8 mouse cellular contexts compared by ENCODE assay signal in the genomic region with DNA sequence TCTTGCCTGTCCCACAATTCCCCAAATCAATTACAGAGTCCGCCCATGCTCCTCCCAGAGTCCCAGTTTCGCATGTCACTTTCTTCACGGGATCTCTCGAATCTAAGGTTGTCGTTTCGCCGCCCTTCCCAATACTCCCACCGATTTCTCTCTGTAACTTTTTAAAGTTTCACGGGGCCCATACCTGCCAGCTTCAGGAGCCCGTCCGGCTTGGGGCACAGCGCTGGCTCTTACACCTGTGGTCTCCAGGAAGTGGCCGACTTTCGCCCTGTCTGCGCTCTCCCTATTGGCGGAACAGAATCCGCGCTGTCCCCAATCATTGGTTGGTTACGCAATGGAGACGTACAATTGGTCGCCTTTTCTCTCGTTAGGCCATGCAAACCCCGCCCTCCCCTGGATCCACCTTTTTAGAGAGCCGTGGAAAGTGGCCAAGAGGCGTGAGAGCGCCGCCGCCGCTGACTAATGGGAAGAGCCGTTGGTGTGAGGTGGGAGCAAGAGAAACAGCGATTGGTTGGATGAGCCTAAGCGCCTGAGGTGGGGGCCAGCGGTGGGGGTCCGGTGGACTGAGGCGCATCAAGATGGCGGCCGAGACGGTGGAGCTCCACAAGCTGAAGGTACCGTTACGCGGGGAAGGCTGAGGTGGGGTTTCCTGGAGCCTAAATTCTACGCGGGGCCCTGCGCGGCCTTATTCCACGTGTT. TPM values are rescaled to one million over a fixed set of nuclear protein-coding genes. Genes with fewer than 3 reads are reported as not detected.
DNase-seq lines count a peak whose midpoint lies in the region; ATAC-seq lines count a peak whose summit lies in the region.

Gene Ormdl2 (minus strand): TSS at position 288 of the 699 bp plus-strand sequence.

- ATAC-seq in hindbrain, embryonic 12.5 days (ENCODE audit: low FRiP score), result peak; percentile 100

- no peaks in the 10 kb centered on the region for H3K9me3 ChIP-seq in hindbrain, embryonic 12.5 days (replicated peaks)

- H3K4me1 ChIP-seq in hindbrain, embryonic 12.5 days, result peaks cover 18% of the 10 kb centered on the region

- H3K9ac ChIP-seq in hindbrain, embryonic 12.5 days, result peak within 1 kb of the TSS; percentile 77

- no peaks in the 10 kb centered on the region for H3K27me3 ChIP-seq in hindbrain, embryonic 12.5 days

- H3K4me2 ChIP-seq in hindbrain, embryonic 12.5 days (replicated peaks), result peak within 1 kb of the TSS; percentile 75

- under 1% methylated on average over 46 of the region's 46 CpGs for WGBS in hindbrain, embryonic 12.5 days

- peak within 1 kb of the TSS; percentile 81 for H3K4me3 ChIP-seq in hindbrain, embryonic 12.5 days

- DNase-seq in NIH3T3 (ENCODE audit: low read depth), result peak; percentile 100
- DNase-seq in cerebellum, postnatal 10 days, result peak; percentile 99
- peak; percentile 98 for DNase-seq in frontal cortex, postnatal 10 days (ENCODE audit: low spot score in 2 of 2)
- peak; percentile 100 for DNase-seq in layer of hippocampus, postnatal 14 days (ENCODE audit: low spot score in 2 of 2)
- DNase-seq in lung, postnatal 14 days, result peak; percentile 99
- peak; percentile 98 for DNase-seq in retina, adult 2 months (ENCODE audit: low read depth, low spot score)
- peak; percentile 93 to 95 for DNase-seq in thymus, postnatal 36 days

- H3K36me3 ChIP-seq in hindbrain, embryonic 12.5 days, result peaks cover 42% of the 10 kb centered on the region

- H3K27ac ChIP-seq in hindbrain, embryonic 12.5 days, result peak within 1 kb of the TSS; percentile 62; the same call in 1 of the 2 replicates

RNA-seq across cellular contexts. Expression of gene Ormdl2, which starts in this region (rescaled TPM):
- polyA plus RNA-seq in hindbrain, embryonic 12.5 days (2016; fragmentation: Nextera tagmentation; extraction: Ambion mirVana), result 26.3 and 41.4 TPM in 2 replicates
- total RNA-seq in layer of hippocampus, postnatal 14 days (2021), result 10 to 100 TPM in 1 of 2 experiments, 1 to 10 TPM in 1; 7.4 to 10.4 TPM

Comparison
In these comparisons a context has a peak if more than half of its experiments do, and no peak if none do; other contexts are left out.
1. Peak in every context shown above with its lines: DNase-seq, ATAC-seq, H3K4me3 ChIP-seq and H3K27ac ChIP-seq.